ENCODE assay signal across 18 mouse cellular contexts in the genomic region with DNA sequence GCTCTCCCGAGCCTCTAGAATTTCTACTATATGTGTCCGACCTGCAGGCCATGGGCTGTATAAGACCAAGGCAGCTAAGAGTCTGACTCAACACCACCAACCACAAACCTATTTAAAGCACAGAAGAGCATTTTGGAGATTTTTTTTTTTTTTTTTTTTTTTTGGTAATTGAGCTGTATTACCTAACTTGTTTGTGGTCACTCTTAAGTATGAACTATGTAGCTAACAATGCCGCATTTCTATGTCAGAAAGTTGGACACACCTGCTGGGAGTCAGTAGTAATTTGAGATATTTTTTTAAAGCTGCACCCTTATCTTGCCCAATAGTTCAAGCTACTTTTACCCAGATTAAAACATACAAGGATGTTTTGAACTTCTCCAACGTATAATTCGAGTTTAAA.
DNase-seq lines count a peak whose midpoint lies in the region; ATAC-seq lines count a peak whose summit lies in the region.
"Had no signal": no experiment of that assay in that cellular context is flagged by ENCODE, and none has a peak within 500 bp of the region (broad histone marks: within the 10 kb centered on the region; RNA-seq: fewer than 3 reads in every experiment).

No protein-coding gene starts in this region.

- intact Hi-C loops in left cerebral cortex, postnatal 10 days (cut with DNase I) = no loop called here

- peak; percentile 20; the same call in 1 of the 2 replicates for ATAC-seq in common myeloid progenitor, adult 5-6 weeks (replicated peaks; ENCODE audit: low read depth, poor library complexity, severe bottlenecking)
- ATAC-seq in megakaryocyte-erythroid progenitor cell, adult 5-6 weeks (replicated peaks; ENCODE audit: low FRiP score, low TSS enrichment, poor library complexity, severe bottlenecking) = 0 out of 2 replicates have a peak, but pooled peaks have one; percentile 11
- no peak for ATAC-seq in cerebellum, adult (ENCODE audit: insufficient number of reproducible peaks, low FRiP score, low TSS enrichment)
- ATAC-seq: activated CD4-positive, CD25-positive, alpha-beta regulatory T cell, adult 4 months; forebrain, embryonic 14.5 days; intestine, embryonic 15.5 days; Patski had no signal

- DNase-seq in lung, postnatal 25 days (ENCODE audit: low spot score) = peak; percentile 12
- no peak for DNase-seq in lung, postnatal 36 days
- DNase-seq in left cerebral cortex, postnatal 10 days (ENCODE audit: extremely low spot score in 1 of 2, low spot score in 2 of 2) = no peak
- DNase-seq in cerebellum, adult 18-20 months = no peak
- DNase-seq: adrenal gland, postnatal 25 days; B cell, adult 2 months; cerebellum, adult 9-10 months; cerebellum, postnatal 25 days; gastrocnemius, postnatal 36 days; heart, adult 18-20 months; heart, postnatal 14 days had no signal
